Mouse (Mus musculus) T-helper 1 cell (primary cell): ENCODE data around the gene Ash1l.

ENCODE experiments used
- in situ Hi-C: fragments of 300-600 bp; cut with MboI, MseI; formaldehyde crosslinking; loops from one replicate; pipeline ENCODE4 v1.15.1; 2025; ENCODE audit warnings: high pct_unique_total_duplicates

The Ash1l gene

GRCm38 (mm10) chr3:89090694-89091655, 140.6 kb downstream of the Ash1l start:
- in situ Hi-C loops = no loop called here

DNA sequence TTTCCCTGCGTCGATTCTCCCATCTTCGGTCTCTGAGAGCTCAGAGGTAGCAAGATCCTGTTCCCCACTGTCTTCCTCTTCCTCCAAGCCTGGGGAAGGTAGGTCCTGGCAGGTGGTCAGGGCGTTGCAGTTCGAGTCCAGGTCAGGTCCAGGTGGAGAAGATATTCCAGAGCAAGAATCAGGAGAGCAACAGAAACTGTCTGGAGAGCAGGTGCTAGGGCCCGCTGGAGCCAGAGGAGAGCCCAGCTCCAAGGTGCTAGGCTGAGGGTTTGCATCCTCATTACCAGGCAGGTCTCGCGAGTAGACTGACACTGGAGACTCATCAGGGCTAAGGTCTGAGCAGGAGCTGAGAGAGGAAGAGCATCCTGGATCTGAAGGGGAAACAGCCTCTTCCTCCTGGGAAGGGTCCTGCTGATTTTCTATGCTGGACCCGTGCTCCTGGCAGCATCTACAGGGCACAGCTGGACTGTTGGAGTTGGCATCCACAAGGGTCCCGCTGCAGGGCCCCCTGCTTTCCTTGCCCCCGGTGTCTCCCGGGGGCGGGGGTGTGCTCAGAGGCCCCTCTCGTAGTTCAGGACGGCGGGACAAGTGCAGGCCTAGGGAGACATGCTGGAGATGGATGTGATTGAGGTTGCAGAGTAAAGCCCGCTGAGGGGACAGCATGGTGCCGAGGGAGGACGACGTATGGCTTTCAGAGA, 141.5 kb downstream of the Ash1l start:
- in situ Hi-C loops = no loop called here

GRCm38 (mm10) chr3:89092509-89093090, 142.2 kb downstream of the Ash1l start:
- in situ Hi-C loops = no loop called here

- in situ Hi-C loops = no loop called here
Observed at GRCm38 (mm10) chr3:89093175-89093574, 142.8 kb downstream of the Ash1l start, which contains the start of gene Rusc1. Rusc1 (minus strand) TSS chr3:89093311.

DNA sequence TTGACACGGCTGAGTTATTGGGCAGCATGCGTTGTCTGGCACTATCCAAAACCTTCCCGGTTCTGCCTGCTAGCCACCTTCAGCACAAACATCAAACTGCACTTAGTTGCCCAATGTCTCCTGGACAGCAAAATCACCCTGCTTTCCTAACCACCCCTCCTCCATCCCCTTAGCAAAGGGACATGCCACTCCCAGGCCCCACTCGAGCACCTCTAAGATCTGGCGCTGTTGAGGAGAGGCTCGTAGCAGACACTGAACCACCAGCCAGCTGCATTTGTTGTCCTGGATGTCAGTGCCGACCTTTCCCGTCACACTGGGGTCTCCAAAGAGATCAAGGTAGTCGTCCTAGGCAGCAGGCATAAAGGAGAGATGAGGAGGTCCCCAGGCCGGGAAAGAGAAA, 143.6 kb downstream of the Ash1l start:
- in situ Hi-C loops = no loop called here

GRCm38 (mm10) chr3:89100811-89101210, 150.4 kb downstream of the Ash1l start, which contains the start of gene Gm43738:
Gm43738 (minus strand) TSS chr3:89101099.
- in situ Hi-C loops = no loop called here

GRCm38 (mm10) chr3:89101459-89101811, 151.0 kb downstream of the Ash1l start:
- in situ Hi-C loops = no loop called here

- in situ Hi-C loops = no loop called here
Observed at GRCm38 (mm10) chr3:89101812-89102494, 151.5 kb downstream of the Ash1l start, which contains the start of gene Fdps. Fdps (minus strand) TSS chr3:89101959.

DNA sequence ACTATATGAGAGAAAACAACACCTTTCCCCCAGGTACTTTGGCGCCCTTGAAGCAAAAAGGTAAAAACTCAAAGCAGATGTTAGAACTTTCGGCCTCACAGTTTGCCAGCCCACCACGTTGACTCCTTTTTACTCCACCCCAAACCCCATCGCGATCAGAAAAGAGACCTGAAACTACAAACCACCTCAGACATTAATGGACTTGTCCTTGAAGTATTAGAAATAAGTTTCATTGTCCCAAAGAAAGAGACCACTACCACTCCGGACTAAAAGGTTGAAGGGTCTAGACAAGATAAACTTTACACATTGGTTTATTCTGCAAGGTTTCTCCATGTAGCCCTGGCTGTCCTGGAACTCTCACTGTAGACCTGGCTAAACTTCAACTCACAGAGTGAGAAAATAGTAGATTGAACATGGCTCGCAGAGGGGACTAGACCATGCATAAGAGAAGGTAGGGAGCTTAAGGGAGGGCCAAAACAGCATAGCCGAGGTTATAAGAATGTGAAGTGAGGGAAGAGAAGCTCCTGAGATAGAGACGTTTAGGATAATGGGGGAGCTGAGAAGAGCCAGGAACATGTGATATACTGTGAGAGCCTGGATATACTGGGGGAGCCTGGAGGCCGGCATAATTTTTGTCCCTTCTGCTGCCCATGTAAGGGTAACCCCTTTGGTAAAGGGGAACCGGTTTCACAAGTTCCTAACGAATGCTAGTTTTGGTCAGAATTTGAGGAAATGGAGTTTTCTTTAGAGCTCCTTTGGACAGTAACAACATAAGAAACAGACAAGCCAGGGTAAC, 152.3 kb downstream of the Ash1l start:
- in situ Hi-C loops = no loop called here

DNA sequence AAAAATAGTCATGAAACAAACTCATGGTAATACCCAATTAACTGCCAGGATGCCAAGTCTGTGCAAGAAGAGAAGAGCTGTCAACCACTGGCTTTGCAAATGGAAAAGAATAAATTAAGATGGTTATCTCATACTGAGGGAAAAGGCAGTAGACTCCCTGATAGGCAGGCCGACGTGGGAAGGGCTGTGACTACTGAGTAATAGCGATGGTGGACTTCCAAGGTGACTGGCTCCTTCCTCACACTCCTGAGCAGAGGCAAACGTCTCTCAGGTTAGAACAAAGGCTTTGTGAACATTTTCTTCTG, 152.8 kb downstream of the Ash1l start:
- in situ Hi-C loops = no loop called here

DNA sequence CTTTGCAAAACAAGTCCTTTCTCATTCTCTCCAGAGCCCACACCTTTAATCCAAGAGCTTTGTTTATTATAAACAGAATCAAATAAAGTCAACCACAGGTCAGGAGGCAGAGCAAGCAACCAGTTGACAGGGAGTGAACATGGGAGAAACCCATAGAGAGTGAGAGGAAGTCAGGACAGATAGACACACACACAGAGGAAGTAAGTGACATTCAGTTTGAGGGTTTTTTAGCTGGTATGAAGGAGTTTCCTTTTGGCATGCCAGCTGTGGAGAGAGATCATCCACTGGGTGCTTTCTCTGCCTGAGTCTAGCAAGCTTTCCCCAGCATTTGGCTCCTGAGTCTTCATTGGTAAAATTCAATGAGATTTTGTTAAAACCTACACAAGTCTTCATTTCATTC, 156.5 kb downstream of the Ash1l start:
- in situ Hi-C loops = no loop called here

DNA sequence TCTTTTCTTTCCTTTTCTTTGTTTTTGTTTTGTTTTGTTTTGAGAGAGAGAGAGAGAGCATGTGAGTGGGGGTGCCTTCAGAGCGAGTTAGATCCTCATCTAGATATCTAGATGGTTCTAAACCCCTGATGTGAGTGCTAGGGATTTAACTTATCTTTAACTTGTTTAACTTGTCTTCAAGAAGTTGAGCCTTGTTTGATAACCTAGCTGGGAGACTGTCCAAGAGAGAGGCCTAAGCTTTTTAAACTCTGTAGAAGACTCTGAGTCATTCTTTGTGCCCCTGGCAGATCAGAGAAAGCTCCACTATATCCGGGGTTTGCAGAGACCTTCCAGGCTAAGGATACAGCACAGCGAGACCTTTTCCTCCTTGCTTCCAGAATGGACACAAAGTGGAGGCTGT, 157.1 kb downstream of the Ash1l start:
- in situ Hi-C loops = no loop called here

- in situ Hi-C loops = no loop called here
Observed at GRCm38 (mm10) chr3:89108146-89108545, 157.7 kb downstream of the Ash1l start.

- in situ Hi-C loops = no loop called here
Observed at GRCm38 (mm10) chr3:89113058-89113457, 162.6 kb downstream of the Ash1l start.

GRCm38 (mm10) chr3:89115522-89115921, 165.1 kb downstream of the Ash1l start:
- in situ Hi-C loops = no loop called here

- in situ Hi-C loops = no loop called here
Observed at GRCm38 (mm10) chr3:89123313-89123712, 172.9 kb downstream of the Ash1l start.

DNA sequence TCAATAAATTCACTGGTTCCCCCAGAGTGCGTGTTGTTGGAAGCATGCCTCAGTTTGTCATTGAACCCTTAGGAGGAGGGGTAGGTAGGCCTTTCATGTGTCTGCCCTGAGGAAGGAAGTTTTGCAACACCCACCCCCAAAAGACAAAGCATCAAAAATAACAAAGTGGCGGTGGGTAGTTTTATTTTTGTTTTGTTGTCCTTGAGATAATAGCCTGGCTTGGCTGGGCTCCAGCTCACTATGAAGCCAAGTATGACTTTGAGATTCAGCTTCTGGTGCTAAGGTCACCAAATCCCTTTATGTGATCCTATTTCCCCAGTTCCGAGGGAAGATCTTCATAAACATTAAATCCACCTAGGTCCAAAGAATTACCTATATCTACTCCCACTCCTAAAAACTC, 173.8 kb downstream of the Ash1l start:
- in situ Hi-C loops = no loop called here

DNA sequence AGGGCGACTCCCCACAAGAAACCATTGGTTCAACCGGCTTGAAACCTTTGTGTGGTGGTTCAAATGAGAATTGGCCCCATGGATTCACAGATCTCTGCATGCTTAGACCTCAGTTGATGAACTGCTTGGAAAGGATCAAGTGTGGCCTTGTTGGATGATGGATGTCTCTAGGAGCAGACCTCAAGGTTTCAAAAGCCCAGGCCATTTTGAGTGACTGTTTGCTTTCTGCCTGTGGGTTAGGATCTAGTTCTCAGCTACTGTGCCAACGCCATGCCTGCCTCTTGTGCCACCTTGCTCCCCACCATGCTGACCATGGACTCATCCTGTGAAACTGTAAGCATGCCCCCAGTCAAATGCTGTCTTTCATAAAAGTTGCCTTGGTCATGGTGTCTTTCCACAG, 175.6 kb downstream of the Ash1l start:
- in situ Hi-C loops = no loop called here
